Mouse (Mus musculus): ENCODE data around the gene Olfr123. TPM values are rescaled to one million over a fixed set of nuclear protein-coding genes. Genes with fewer than 3 reads are reported as not detected.

The Olfr123 gene
- polyA plus RNA-seq (2016; fragmentation: Nextera tagmentation; extraction: Ambion mirVana) = not detected in 2 replicates

- Histone ChIP-seq H3K27me3 (ENCODE audit: insufficient read depth, poor library complexity, severe bottlenecking) (no peaks in the 10 kb centered on the region), H3K4me3 (no peak within 1 kb of the TSS), H3K9me3 (no peaks in the 10 kb centered on the region), H3K36me3 (no peaks in the 10 kb centered on the region), H3K4me1 (replicated peaks) (no peaks in the 10 kb centered on the region), H3K27ac (no peak within 1 kb of the TSS)
- DNase-seq (ENCODE audit: low spot score) = no peak
- 92% methylated on average over 2 of the region's 2 CpGs for WGBS
Observed at GRCm38 (mm10) chr17:37793229-37793628, at the start of gene Olfr123. Gene Olfr123 (plus strand): TSS chr17:37793529.

GRCm38 (mm10) chr17:37768307-37768706 is 25.0 kb upstream of the Olfr123 start, which contains the start of gene Olfr122:
Gene Olfr122 (plus strand): TSS chr17:37768607.
- Histone ChIP-seq H3K27ac (no peak within 1 kb of the TSS), H3K9me3 (no peaks in the 10 kb centered on the region), H3K4me3 (no peak within 1 kb of the TSS), H3K27me3 (ENCODE audit: insufficient read depth, poor library complexity, severe bottlenecking) (no peaks in the 10 kb centered on the region), H3K36me3 (no peaks in the 10 kb centered on the region), H3K4me1 (replicated peaks) (no peaks in the 10 kb centered on the region)
- 92% methylated on average over 4 of the region's 4 CpGs for WGBS
- DNase-seq (ENCODE audit: low spot score) = no peak

- Histone ChIP-seq H3K4me3 (no peak within 1 kb of the TSS), H3K27me3 (ENCODE audit: insufficient read depth, poor library complexity, severe bottlenecking) (no peaks in the 10 kb centered on the region), H3K27ac (no peak within 1 kb of the TSS), H3K4me1 (replicated peaks) (no peaks in the 10 kb centered on the region), H3K9me3 (no peaks in the 10 kb centered on the region), H3K36me3 (no peaks in the 10 kb centered on the region)
- 88% methylated on average over 3 of the region's 3 CpGs for WGBS
- DNase-seq (ENCODE audit: low spot score) = no peak
Observed at GRCm38 (mm10) chr17:37799588-37799987, 6.3 kb downstream of the Olfr123 start, which contains the start of gene Olfr124. Gene Olfr124 (plus strand): TSS chr17:37799888.

GRCm38 (mm10) chr17:37832649-37833048 is 39.3 kb downstream of the Olfr123 start, which contains the start of gene Olfr125:
Gene Olfr125 (plus strand): TSS chr17:37832949.
- no peak for DNase-seq (ENCODE audit: low spot score)
- H3K4me3 ChIP-seq = no peak within 1 kb of the TSS
- H3K27me3 ChIP-seq (ENCODE audit: insufficient read depth, poor library complexity, severe bottlenecking) = no peaks in the 10 kb centered on the region
- no peaks in the 10 kb centered on the region for H3K4me1 ChIP-seq (replicated peaks)
- H3K9me3 ChIP-seq = no peaks in the 10 kb centered on the region
- no peak within 1 kb of the TSS for H3K27ac ChIP-seq
- H3K36me3 ChIP-seq = no peaks in the 10 kb centered on the region

GRCm38 (mm10) chr17:37847183-37847582 is 53.9 kb downstream of the Olfr123 start, which contains the start of gene Olfr126:
Gene Olfr126 (plus strand): TSS chr17:37847483.
- no peak within 1 kb of the TSS for H3K4me3 ChIP-seq
- H3K4me1 ChIP-seq (replicated peaks) = no peaks in the 10 kb centered on the region
- no peaks in the 10 kb centered on the region for H3K27me3 ChIP-seq (ENCODE audit: insufficient read depth, poor library complexity, severe bottlenecking)
- H3K9me3 ChIP-seq = no peaks in the 10 kb centered on the region
- no peak for DNase-seq (ENCODE audit: low spot score)
- no peaks in the 10 kb centered on the region for H3K36me3 ChIP-seq
- no peak within 1 kb of the TSS for H3K27ac ChIP-seq

Other genes starting within 250 kb of the Olfr123 start
- not detected in 2 replicates for gene Olfr112, start 224.1 kb upstream of the Olfr123 start, polyA plus RNA-seq (2016; fragmentation: Nextera tagmentation; extraction: Ambion mirVana)
- gene Olfr113, start 215.9 kb upstream of the Olfr123 start, polyA plus RNA-seq (2016; fragmentation: Nextera tagmentation; extraction: Ambion mirVana) = not detected in 2 replicates
- gene Olfr114, start 200.8 kb upstream of the Olfr123 start, polyA plus RNA-seq (2016; fragmentation: Nextera tagmentation; extraction: Ambion mirVana) = not detected in 2 replicates
- gene Olfr115, start 166.4 kb upstream of the Olfr123 start, polyA plus RNA-seq (2016; fragmentation: Nextera tagmentation; extraction: Ambion mirVana) = not detected in 2 replicates
- not detected in 2 replicates for gene Olfr116, start 166.3 kb upstream of the Olfr123 start, polyA plus RNA-seq (2016; fragmentation: Nextera tagmentation; extraction: Ambion mirVana)
- gene Olfr117, start 129.7 kb upstream of the Olfr123 start, polyA plus RNA-seq (2016; fragmentation: Nextera tagmentation; extraction: Ambion mirVana) = not detected in 2 replicates
- gene Olfr118, start 126.5 kb upstream of the Olfr123 start, polyA plus RNA-seq (2016; fragmentation: Nextera tagmentation; extraction: Ambion mirVana) = not detected in 2 replicates
- not detected in 2 replicates for gene Olfr119, start 97.0 kb upstream of the Olfr123 start, polyA plus RNA-seq (2016; fragmentation: Nextera tagmentation; extraction: Ambion mirVana)
- gene Olfr120, start 71.7 kb upstream of the Olfr123 start, polyA plus RNA-seq (2016; fragmentation: Nextera tagmentation; extraction: Ambion mirVana) = not detected in 2 replicates
- not detected in 2 replicates for gene Olfr121, start 44.7 kb upstream of the Olfr123 start, polyA plus RNA-seq (2016; fragmentation: Nextera tagmentation; extraction: Ambion mirVana)
- gene Olfr122, start 24.9 kb upstream of the Olfr123 start, polyA plus RNA-seq (2016; fragmentation: Nextera tagmentation; extraction: Ambion mirVana) = not detected in 2 replicates
- gene Olfr124, start 6.4 kb downstream of the Olfr123 start, polyA plus RNA-seq (2016; fragmentation: Nextera tagmentation; extraction: Ambion mirVana) = not detected in 2 replicates
- gene Olfr125, start 39.4 kb downstream of the Olfr123 start, polyA plus RNA-seq (2016; fragmentation: Nextera tagmentation; extraction: Ambion mirVana) = not detected in 2 replicates
- gene Olfr126, start 54.0 kb downstream of the Olfr123 start, polyA plus RNA-seq (2016; fragmentation: Nextera tagmentation; extraction: Ambion mirVana) = not detected in 2 replicates
- not detected in 2 replicates for gene Olfr127, start 106.9 kb downstream of the Olfr123 start, polyA plus RNA-seq (2016; fragmentation: Nextera tagmentation; extraction: Ambion mirVana)
- gene Olfr128, start 127.0 kb downstream of the Olfr123 start, polyA plus RNA-seq (2016; fragmentation: Nextera tagmentation; extraction: Ambion mirVana) = not detected in 2 replicates
- not detected in 2 replicates for gene Olfr761, start 159.6 kb downstream of the Olfr123 start, polyA plus RNA-seq (2016; fragmentation: Nextera tagmentation; extraction: Ambion mirVana)